Mouse (Mus musculus): ENCODE results near the gene Foxf2. TPM values are rescaled to one million over a fixed set of nuclear protein-coding genes. Genes with fewer than 3 reads are reported as not detected.

Foxf2 gene
- not detected for polyA plus RNA-seq (2017; shearing (Covaris generic))

GRCm38 (mm10) chr13:31625333-31626101 lies at the start of gene Foxf2:
Foxf2 (plus strand) TSS chr13:31625816.

Other genes starting within 250 kb of the Foxf2 start
- not detected for gene Foxq1, start 69.7 kb upstream of the Foxf2 start, polyA plus RNA-seq (2017; shearing (Covaris generic))
- not detected for gene A530084C06Rik, start 66.5 kb upstream of the Foxf2 start, polyA plus RNA-seq (2017; shearing (Covaris generic))
- gene Foxc1, start 180.8 kb downstream of the Foxf2 start, polyA plus RNA-seq (2017; shearing (Covaris generic)) = not detected

Measured in inflammation-experienced regulatory T-cells, adult 16 weeks (primary cell).